In the genomic region with DNA sequence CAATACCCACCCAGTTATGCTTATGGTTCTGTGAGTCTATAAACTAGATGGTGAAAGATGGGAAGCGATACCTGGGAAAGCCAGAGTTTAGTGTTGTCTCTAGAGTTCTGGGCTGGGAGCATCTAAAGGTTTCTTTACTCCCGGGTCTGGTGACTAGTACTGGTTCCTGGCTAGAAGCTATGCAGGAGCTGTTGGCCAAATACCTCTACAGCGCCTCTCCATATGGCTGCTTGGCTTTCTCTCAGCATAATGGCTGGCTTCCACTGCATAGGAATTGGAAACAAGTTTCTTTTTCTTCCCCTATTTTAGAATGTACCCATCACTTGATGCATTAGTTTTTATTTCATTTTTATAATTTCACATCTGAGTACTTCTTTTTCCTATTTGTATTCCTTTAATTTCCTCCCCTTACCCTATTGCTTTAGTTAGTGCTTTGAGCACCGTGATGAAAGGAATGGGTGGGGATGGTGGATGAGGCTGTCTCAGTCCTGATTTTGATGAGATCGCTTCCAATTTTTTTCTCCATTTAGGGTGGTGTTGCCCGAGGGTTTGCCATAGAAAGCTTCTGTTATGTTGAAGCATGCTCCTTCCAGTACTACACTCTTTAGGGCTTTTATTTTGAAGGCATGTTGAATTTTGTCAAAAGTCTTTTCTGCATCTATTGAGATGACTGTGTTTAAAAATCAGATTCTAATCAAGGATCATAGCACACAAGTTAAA, we compare ENCODE assay signal across 18 mouse cellular contexts.
DNase-seq lines count a peak whose midpoint lies in the region; ATAC-seq and TF ChIP-seq lines count a peak whose summit lies in the region.
"Had no signal": no experiment of that assay in that cellular context is flagged by ENCODE, and none has a peak within 500 bp of the region (broad histone marks: within the 10 kb centered on the region; RNA-seq: fewer than 3 reads in every experiment).

No protein-coding gene starts in this region.

- no peak for TF ChIP-seq CTCF in brain, embryonic 14.5 days (IDR thresholded peaks at IDR 0.05; ENCODE audit: borderline replicate concordance, extremely low read depth, insufficient read depth, insufficient read length)

- H3K27me3 ChIP-seq in forebrain, embryonic 15.5 days, result no peaks in the 10 kb centered on the region
- no peaks in the 10 kb centered on the region for H3K27me3 ChIP-seq in forebrain, embryonic 10.5 days (ENCODE audit: poor library complexity, severe bottlenecking)
- H3K27me3 ChIP-seq: embryonic facial prominence, embryonic 15.5 days; lung, embryonic 15.5 days; Patski had no signal

- TF ChIP-seq POLR2A in brain, embryonic 14.5 days (IDR thresholded peaks at IDR 0.05; ENCODE audit: borderline replicate concordance, extremely low read depth, insufficient read depth, insufficient read length, poor library complexity, severe bottlenecking), result no peak

- 74% methylated on average over 6 of the region's 6 CpGs for WGBS in forebrain, embryonic 15.5 days
- 89% methylated on average over 6 of the region's 6 CpGs for WGBS in forebrain, embryonic 10.5 days

- DNase-seq in forebrain, embryonic 10.5 days (ENCODE audit: extremely low spot score, low spot score), result no peak
- peak; percentile 59 for DNase-seq in brain, embryonic 14.5 days (ENCODE audit: low read depth)
- peak; percentile 88 for DNase-seq in cerebellum, adult 9-11 months
- DNase-seq in right cerebral cortex, postnatal 10 days (ENCODE audit: low spot score in 2 of 2), result peak; percentile 44
- no peak for DNase-seq in lung, postnatal 25 days (ENCODE audit: low spot score)
- no peak for DNase-seq in spleen, postnatal 36 days (ENCODE audit: low spot score in 2 of 2)
- DNase-seq: gastrocnemius, postnatal 25 days; kidney, adult 2 months; kidney, postnatal 4 days; midbrain, embryonic 14.5 days; thymus, postnatal 14 days had no signal

- H3K27ac ChIP-seq in forebrain, embryonic 15.5 days (replicated peaks), result peak overlapping the region; percentile 62
- no peak overlapping the region for H3K27ac ChIP-seq in forebrain, embryonic 10.5 days
- H3K27ac ChIP-seq: embryonic facial prominence, embryonic 15.5 days; heart, embryonic 10.5 days; hindbrain, postnatal 0 days; lung, embryonic 15.5 days had no signal

- no peaks in the 10 kb centered on the region for H3K36me3 ChIP-seq in forebrain, embryonic 15.5 days
- no peaks in the 10 kb centered on the region for H3K36me3 ChIP-seq in forebrain, embryonic 10.5 days (replicated peaks)
- H3K36me3 ChIP-seq: embryonic facial prominence, embryonic 15.5 days; heart, embryonic 10.5 days; lung, embryonic 15.5 days had no signal

- peak; percentile 60; the same call in 1 of the 2 replicates for ATAC-seq in forebrain, embryonic 15.5 days (replicated peaks)
- ATAC-seq: hindbrain, postnatal 0 days; Patski had no signal

- H3K4me2 ChIP-seq in forebrain, embryonic 15.5 days (replicated peaks), result no peak overlapping the region
- H3K4me2 ChIP-seq: embryonic facial prominence, embryonic 15.5 days; liver, embryonic 11.5 days; lung, embryonic 15.5 days had no signal

- H3K4me3 ChIP-seq in forebrain, embryonic 15.5 days, result no peak overlapping the region
- H3K4me3 ChIP-seq in forebrain, embryonic 10.5 days, result no peak overlapping the region
- H3K4me3 ChIP-seq: embryonic facial prominence, embryonic 15.5 days; heart, embryonic 10.5 days; lung, embryonic 15.5 days had no signal

- no peaks in the 10 kb centered on the region for H3K9me3 ChIP-seq in forebrain, embryonic 15.5 days
- H3K9me3 ChIP-seq in forebrain, embryonic 10.5 days, result no peaks in the 10 kb centered on the region
- H3K9me3 ChIP-seq: embryonic facial prominence, embryonic 15.5 days; heart, embryonic 10.5 days; lung, embryonic 15.5 days had no signal

- peaks cover 4% of the 10 kb centered on the region; the same call in 1 of the 2 replicates for H3K4me1 ChIP-seq in forebrain, embryonic 15.5 days
- H3K4me1 ChIP-seq in forebrain, embryonic 10.5 days, result no peaks in the 10 kb centered on the region
- H3K4me1 ChIP-seq: embryonic facial prominence, embryonic 15.5 days; heart, embryonic 10.5 days; lung, embryonic 15.5 days had no signal

- no peak overlapping the region for H3K9ac ChIP-seq in forebrain, embryonic 15.5 days (replicated peaks)
- H3K9ac ChIP-seq: embryonic facial prominence, embryonic 15.5 days; lung, embryonic 15.5 days had no signal

Comparison
In these comparisons a context has a peak if more than half of its experiments do, and no peak if none do; other contexts are left out.
1. DNase-seq: peak in brain, embryonic 14.5 days (single experiment), cerebellum, adult 9-11 months (single experiment) and right cerebral cortex, postnatal 10 days (2 of 2); none in forebrain, embryonic 10.5 days (single experiment), lung, postnatal 25 days (single experiment) and spleen, postnatal 36 days (0 of 2).